Mouse (Mus musculus) CD4-positive naive resting alpha-beta T cell, adult 76 days (primary cell): ENCODE data around the gene Serpina11. TPM values are rescaled to one million over a fixed set of nuclear protein-coding genes. Genes with fewer than 3 reads are reported as not detected.

Experiments
- total RNA-seq: library from RNA; stranded (reverse); gene quantifications from one replicate; pipeline ENCODE4 v1.2.4, GENCODE M21; 2023

Serpina11 gene
- not detected for total RNA-seq

DNA sequence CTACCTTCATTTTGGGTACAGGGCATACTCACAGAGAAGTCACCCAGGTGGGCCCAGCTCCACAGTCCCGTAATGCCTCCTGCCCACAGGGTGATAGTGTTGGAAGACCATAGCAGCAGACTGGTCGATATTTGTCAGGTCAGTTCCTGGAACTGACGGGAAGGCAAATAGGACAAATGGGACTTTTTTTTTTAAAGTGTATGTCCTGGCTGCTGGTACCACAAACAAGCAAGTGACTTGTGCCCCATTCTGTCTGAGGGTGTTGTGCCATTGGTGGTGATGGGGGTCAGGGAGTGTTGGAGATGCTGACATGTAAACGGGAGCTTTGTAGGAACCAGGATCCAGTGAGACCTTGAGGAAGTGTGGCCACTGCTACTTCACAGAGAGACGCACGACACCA lies at the start of gene Serpina11:
Gene Serpina11, minus strand, starts transcription at position 101 of the 400 bp plus-strand sequence.

GRCm38 (mm10) chr12:104013620-104014019 lies 23.9 kb upstream of the Serpina11 start, which contains the start of gene Serpina9:
TSS of gene Serpina9 (minus strand) at chr12:104013755.

DNA sequence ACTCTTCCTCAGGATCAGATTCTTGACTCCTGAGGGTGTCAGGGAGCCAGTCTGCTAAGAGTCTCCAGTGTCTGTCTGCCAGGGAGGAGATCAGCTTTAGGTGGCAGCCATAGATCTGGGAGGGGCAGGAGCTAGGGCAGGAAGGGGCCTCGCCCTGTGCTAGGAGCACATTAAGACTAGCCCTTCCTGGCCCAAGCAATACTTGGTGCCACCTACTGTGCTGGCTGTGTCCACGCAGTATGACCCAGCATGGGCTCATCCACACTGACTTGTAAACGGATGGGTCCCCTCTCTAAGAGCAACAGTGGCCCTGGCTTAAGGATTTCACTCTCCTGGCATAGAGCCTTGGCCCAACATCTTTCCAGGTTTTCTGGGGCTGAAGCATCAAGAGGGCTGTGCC lies 31.0 kb downstream of the Serpina11 start, which contains the start of gene Serpina1e:
Gene Serpina1e, minus strand, starts transcription at position 178 of the 400 bp plus-strand sequence.

Other genes with a start within 250 kb of the Serpina11 start
- gene Serpina1d, start 216.4 kb downstream of the Serpina11 start, total RNA-seq = not detected
- not detected for gene Serpina1b, start 159.6 kb downstream of the Serpina11 start, total RNA-seq
- gene Serpina1a, start 126.4 kb downstream of the Serpina11 start, total RNA-seq = not detected
- not detected for gene Serpina1c, start 85.1 kb downstream of the Serpina11 start, total RNA-seq
- not detected for gene Serpina1e, start 31.0 kb downstream of the Serpina11 start, total RNA-seq
- gene Serpina9, start 23.8 kb upstream of the Serpina11 start, total RNA-seq = not detected
- gene Serpina12, start 54.5 kb upstream of the Serpina11 start, total RNA-seq = not detected
- not detected for gene Serpina5, start 111.2 kb upstream of the Serpina11 start, total RNA-seq
- gene Serpina3a, start 122.8 kb upstream of the Serpina11 start, total RNA-seq = not detected
- not detected for gene Serpina3b, start 138.0 kb upstream of the Serpina11 start, total RNA-seq
- not detected for gene Serpina3c, start 163.9 kb upstream of the Serpina11 start, total RNA-seq
- 1.1 TPM for gene Serpina3f, start 224.6 kb upstream of the Serpina11 start, total RNA-seq
- gene Serpina3g, start 246.3 kb upstream of the Serpina11 start, total RNA-seq = 12.3 TPM